1 mouse cellular context compared by ENCODE assay signal in genomic region chr8:94744972-94745371, GRCm38 (mm10).
A peak's percentile ranks its signal among the peaks of the same experiment; 100 is the strongest.
TF ChIP-seq lines count a peak whose summit lies in the region.

No protein-coding gene starts in this region.

TF ChIP-seq in CH12.LX, 34 proteins besides CTCF, POLR2A, EP300 and RAD21:
- TF ChIP-seq ETS1 (conservative IDR thresholded peaks at IDR 0.05; ENCODE audit: low read depth, low read length) (no peak), KAT2A (IDR thresholded peaks at IDR 0.05; ENCODE audit: insufficient replicate concordance, low read length) (no peak), MXI1 (IDR thresholded peaks at IDR 0.05; ENCODE audit: low read depth, low read length) (0 out of 2 replicates have a peak, but pooled peaks have one; percentile 4), TBP (conservative IDR thresholded peaks at IDR 0.05; ENCODE audit: low read depth, low read length) (no peak), NELFE (IDR thresholded peaks at IDR 0.05; ENCODE audit: low read depth, low read length) (peak; percentile 41; the same call in 1 of the 2 replicates), NRF1 (IDR thresholded peaks at IDR 0.05; ENCODE audit: low read depth, low read length) (peak; percentile 98), MAX (IDR thresholded peaks at IDR 0.05; ENCODE audit: low read length) (0 out of 2 replicates have a peak, but pooled peaks have one; percentile 11), ZMIZ1 (IDR thresholded peaks at IDR 0.05; ENCODE audit: low read depth, low read length) (no peak), TCF12 (IDR thresholded peaks at IDR 0.05; ENCODE audit: low read depth, low read length) (0 out of 2 replicates have a peak, but pooled peaks have one; percentile 10), MAZ (IDR thresholded peaks at IDR 0.05; ENCODE audit: low read depth, low read length) (0 out of 2 replicates have a peak, but pooled peaks have one; percentile 3)
